Mouse (Mus musculus) spleen, postnatal 10 days (tissue): ENCODE measurements around the gene Klf2.

Source experiments
- DNase-seq, 2 experiments: peaks; one replicate each; pipeline ENCODE4 v3.0.0; 2021 to 2022; ENCODE audit warnings: low spot score in 2 of 2

The Klf2 gene

GRCm38 (mm10) chr8:72318801-72319322, at the start of gene Klf2:
Gene Klf2, plus strand, starts transcription at chr8:72319033.
- DNase-seq = peak; percentile 87 to 95

DNA sequence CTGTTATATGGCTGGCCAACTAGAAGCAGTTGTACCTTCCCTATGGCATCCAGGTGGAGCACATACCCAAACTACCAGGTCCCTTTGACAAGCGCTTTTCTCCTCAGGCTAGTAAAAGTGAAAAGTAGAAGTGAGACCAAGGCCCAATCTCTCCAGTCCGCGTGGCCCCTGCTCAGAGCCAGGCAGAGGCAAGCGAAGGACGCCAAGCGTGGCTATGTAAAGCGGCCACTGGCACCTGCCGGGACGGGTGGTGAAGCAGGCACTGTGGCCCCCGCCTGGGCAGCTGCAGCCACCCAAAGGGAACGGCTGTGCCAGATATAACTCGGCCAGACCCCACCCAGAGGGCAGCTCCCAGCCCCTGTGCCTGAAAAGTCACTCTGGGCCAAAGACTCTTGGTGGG, 48.2 kb upstream of the Klf2 start:
- DNase-seq = peak in 1 of 2 experiments; percentile 76

DNA sequence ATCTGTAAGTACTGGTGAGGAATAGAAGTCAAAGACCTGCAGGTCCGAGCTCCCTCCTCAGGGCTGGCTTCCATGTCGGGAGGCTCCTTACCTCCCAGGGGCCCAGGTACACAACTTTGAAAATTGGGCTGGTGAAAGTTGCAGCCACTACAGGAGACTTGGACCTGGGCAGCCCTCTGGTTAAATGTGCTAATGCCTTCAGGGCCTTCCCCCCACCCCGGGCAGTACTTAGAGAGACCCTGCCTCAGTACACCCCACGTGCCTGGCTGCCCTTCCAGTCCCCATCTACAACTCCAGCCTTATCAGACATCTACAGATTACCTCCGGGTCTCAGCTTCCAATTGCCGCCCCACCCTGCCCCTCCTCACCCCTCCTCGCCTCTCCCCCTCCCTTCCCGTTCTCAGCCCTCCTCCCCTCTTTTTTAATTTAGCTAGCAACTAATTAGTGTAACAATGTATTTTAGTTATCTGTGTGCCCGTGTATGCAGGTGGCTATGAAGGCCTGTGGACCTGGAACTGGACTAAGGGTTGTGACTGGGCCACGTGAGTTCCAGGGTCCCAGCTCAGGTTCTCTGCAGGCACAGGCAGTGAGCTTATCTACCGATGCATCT, 47.7 kb upstream of the Klf2 start:
- DNase-seq = peak in 1 of 2 experiments; percentile 35

DNA sequence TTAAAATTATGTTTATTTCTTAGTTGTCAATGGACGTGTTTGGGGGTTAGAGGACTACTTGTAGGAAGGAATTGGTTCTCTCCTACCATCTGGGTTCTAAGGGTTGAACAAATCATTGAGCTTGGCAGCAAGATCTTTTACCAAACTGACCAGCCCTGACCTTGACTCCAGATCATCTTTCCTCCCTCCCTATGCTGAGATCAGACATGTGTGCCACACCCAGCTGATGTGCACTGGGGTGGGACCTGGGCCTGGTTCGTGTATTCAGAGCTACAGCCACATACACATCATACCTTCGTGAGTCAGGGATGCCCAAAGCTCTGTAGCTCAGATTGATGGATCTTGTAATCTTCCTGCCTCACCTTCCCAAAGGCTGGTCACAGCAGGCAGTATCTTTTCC, 47.1 kb upstream of the Klf2 start:
- peak in 1 of 2 experiments; percentile 41 for DNase-seq

DNA sequence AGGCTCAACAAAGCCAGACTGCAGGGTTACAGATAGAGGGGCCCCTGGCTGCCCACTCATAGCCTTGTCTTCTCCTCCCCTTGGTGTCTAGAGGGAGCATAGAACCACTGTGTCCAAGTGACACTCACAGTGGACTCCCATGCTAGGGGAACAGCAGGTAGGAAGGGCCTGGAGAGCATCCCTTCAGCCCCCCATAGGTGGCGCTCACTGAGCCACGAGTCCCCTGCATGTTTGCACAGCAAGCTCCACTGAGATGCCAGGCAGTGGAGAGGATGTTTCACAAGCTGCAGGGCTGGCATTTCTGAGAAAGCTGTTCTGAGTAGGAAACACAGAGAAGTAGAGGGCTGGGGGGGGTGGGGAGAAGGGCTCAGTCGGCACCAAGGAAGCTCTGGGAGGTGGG, 46.5 kb upstream of the Klf2 start:
- peak; percentile 58 to 83 for DNase-seq

- DNase-seq = peak in 1 of 2 experiments; percentile 53
Observed at GRCm38 (mm10) chr8:72273111-72273770, 45.6 kb upstream of the Klf2 start.

GRCm38 (mm10) chr8:72273807-72274206, 45.0 kb upstream of the Klf2 start:
- peak in 1 of 2 experiments; percentile 66 for DNase-seq

DNA sequence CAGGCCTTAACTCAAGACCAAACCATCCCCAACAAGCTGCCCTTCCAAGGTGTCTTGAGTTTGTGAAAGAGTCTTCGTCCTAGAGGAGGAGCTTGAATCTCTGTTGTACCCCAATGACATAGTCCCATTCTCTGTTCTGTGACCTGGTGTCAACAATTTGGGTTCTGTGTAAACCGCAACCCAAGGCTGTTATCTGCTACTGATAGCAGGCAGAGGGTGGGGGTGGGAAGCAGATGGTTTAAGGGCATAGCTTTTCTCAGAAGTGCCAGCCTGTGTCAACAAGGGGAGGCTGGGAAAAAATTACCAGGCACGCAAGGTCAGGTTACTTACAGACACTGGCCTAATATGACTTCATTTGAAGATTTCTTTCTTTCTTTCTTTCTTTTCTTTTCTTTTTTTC, 41.6 kb upstream of the Klf2 start:
- no peak for DNase-seq

- peak in 1 of 2 experiments; percentile 56 for DNase-seq
Observed at GRCm38 (mm10) chr8:72279151-72279550, 39.7 kb upstream of the Klf2 start.

GRCm38 (mm10) chr8:72281634-72282033, 37.2 kb upstream of the Klf2 start:
- no peak for DNase-seq

DNA sequence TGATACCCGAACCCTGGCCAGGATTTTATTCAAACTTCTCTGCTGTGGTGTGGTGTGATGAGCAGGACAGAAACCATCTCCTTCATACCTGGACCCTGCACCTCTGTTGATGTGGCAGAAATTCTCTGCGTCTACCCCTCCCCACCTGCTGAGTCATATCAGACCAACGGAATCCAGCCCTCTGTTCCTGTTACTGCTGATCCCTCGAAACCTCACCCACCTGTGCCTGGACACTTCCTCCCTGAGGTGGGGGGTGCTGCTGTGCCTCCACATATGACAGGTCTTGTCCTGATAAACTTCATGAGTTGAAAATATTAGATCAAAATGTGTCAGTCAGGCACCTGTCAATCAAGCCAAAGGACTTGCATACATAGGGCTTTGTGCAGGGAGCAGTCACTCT, 33.5 kb upstream of the Klf2 start:
- DNase-seq = no peak

GRCm38 (mm10) chr8:72289051-72289450, 29.8 kb upstream of the Klf2 start:
- DNase-seq = no peak

DNA sequence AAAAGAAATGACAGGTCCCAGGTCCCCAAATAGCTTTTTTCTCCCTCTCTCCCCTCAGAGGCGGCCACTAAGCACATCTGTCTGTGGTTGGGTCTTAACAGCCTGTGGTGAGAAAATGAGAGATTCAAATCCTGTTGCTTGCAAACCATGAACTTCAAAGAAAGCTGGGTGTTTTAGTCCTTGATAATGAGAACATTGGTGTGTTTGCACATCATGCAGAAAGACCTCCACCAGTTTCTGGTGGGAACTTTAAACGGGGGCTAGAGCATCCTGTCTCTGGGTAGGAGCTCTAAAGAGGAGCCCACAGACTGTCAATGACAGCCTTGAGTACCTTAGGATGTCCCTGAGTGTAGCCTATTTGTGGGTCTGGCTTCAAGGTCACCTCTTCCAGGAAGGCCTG, 27.7 kb upstream of the Klf2 start:
- DNase-seq = no peak

DNA sequence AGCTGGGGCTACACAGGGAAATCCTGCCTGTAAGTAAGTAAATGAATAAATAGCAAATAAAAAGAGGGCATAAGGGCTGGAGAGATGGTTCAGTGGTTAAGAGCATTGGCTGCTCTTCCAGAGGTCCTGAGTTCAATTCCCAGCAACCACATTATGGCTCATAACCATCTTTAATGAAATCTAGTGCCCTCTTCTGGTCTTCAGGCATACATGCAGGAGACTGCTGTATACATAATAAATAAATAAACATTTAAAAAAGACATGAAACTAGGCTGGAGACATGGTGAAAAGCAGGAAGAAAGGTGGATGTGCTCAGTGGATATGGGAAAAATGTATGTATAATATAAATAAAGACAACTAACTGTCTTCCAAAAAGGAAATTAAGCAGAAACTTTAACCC, 25.5 kb upstream of the Klf2 start:
- DNase-seq = no peak

DNA sequence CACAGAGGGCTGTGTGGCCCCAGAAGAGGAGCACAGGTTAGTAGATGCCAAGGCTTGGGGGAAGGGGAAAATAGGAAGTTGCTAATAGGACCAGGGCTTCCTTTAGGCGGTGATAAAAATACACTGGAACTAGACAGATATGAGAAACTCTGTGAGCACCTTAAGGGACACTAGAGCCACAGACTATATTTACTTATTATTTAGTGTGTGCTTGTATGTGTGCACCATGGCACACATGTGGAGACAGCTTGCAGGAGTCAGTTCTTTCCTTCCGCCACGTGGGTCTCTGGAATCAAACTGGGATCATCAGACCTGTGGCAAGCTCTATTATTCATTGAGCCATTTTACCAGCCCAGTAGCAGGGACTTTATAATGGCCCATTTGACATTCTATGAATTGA, 23.7 kb upstream of the Klf2 start:
- no peak for DNase-seq

- peak in 1 of 2 experiments; percentile 30 for DNase-seq
Observed at GRCm38 (mm10) chr8:72295679-72296078, 23.2 kb upstream of the Klf2 start.

GRCm38 (mm10) chr8:72296561-72296960, 22.3 kb upstream of the Klf2 start:
- no peak for DNase-seq

GRCm38 (mm10) chr8:72298928-72299327, 19.9 kb upstream of the Klf2 start:
- DNase-seq = no peak

- no peak for DNase-seq
Observed at GRCm38 (mm10) chr8:72300654-72301400, 18.0 kb upstream of the Klf2 start.

DNA sequence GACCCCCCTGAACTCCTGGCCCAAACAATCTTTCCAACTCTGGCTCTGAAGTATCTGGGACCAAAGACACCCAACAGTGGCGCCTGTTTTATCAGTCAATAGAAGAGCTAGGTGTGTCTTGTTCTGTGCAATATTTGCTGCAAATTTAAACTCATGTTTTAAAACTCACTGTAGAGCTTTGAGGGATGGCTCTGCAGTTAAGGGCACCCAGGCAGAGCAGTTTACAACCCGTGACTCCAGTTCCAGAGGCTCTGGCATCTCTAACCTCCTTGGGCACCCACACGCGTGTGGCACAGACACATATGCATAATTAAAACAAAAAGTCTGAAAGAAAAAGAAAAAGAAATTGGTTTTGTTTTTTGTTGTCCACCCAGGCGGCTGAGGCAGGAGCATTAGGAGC, 17.3 kb upstream of the Klf2 start:
- no peak for DNase-seq

- no peak for DNase-seq
Observed at GRCm38 (mm10) chr8:72302986-72303612, 15.7 kb upstream of the Klf2 start.

DNA sequence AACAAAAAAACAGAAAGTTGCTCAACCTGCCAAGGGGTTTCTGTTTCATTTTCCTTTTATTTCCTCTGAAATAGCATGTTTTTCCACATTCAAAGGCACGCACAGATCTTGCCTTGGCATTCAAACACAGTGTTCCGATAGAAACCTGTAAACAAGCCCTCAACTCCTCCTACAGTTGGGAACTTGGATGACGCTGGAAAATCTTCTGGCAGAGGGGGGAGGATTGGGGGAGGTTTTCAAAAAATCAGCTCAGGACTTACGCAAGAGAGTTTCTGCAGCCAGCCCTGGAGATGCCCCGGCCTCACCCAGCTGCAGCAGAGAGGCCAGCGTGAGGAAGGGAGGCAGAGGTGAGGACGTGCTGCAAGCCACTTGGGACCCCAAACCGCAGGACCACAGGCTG, 15.2 kb upstream of the Klf2 start:
- DNase-seq = peak in 1 of 2 experiments; percentile 44
